Mouse (Mus musculus): ENCODE measurements around the gene Cd48.

Cd48 gene

GRCm38 (mm10) chr1:171693918-171694317 lies 12.1 kb downstream of the Cd48 start:
- no peak for DNase-seq (ENCODE audit: low spot score in 2 of 2)

DNA sequence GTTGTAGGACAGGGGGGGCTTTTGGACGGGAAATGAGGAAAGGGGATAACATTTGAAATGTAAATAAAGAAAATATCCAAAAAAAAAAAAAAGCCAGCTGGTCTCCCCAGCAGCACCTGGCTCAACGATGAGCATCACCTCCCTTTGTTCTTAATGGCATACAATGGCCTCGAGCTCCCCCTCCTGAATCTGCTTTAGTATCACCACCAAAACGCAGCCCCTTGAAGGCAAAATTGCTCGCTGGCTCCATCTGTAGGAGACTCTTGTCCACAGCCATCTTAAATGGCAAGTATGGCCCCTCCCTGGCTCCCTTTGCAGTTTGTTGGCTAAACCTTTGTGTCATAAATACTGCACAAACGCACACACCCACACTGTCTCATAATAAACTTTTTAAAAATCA lies 17.2 kb downstream of the Cd48 start:
- peak; percentile 3 to 16 for DNase-seq (ENCODE audit: low spot score in 2 of 2)

DNA sequence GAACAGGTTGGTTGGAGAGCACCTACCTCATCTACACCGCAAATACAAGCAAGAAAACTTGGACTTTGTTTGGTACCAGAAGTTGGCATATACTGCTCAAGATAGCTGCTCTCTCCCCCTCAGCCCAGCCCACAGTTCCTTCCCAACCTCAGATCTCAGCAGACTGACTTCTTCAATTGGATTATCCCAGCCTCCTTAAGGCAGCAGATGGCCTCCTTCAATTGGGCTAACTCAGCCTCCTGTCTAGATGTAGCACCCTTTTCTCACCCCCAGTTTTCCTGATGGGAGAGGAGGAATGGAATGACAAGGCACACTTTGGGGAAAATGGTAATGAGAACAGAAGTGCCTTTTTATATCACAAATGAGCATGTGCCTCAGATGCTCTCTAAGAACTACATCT lies 31.9 kb downstream of the Cd48 start:
- DNase-seq (ENCODE audit: low spot score in 2 of 2): peak; percentile 33 to 55

GRCm38 (mm10) chr1:171715434-171715833 lies 33.6 kb downstream of the Cd48 start:
- peak in 1 of 2 experiments; percentile 13 for DNase-seq (ENCODE audit: low spot score in 2 of 2)

GRCm38 (mm10) chr1:171716232-171716631 lies 34.4 kb downstream of the Cd48 start:
- no peak for DNase-seq (ENCODE audit: low spot score in 2 of 2)

- peak in 1 of 2 experiments; percentile 8 for DNase-seq (ENCODE audit: low spot score in 2 of 2)
These were observed 49.4 kb downstream of the Cd48 start for GRCm38 (mm10) chr1:171731195-171731594.

DNA sequence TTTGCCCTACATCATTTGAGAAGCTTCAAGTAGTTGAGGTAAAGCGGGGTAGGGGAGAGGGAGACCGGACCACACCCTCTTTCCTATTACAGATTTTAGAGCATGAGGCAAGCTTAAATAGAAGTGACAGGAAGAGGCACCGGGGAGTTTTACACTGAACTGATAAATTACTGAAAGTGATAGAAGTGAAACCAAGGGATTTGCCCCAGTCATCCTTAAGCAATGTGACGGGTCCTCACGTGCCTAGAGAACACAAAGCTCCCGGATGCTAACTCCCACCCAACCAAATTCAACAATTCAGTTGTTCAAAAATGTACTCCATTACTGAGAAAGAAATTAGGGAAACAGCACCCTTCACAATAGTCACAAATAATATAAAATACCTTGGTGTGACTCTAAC lies 53.1 kb downstream of the Cd48 start:
- DNase-seq (ENCODE audit: low spot score in 2 of 2): no peak

GRCm38 (mm10) chr1:171748127-171748969 lies 66.5 kb downstream of the Cd48 start:
- DNase-seq (ENCODE audit: low spot score in 2 of 2): no peak
